Mouse (Mus musculus) intestine, postnatal 0 days (tissue): ENCODE measurements around the gene Ccz1. TPM values are rescaled to one million over a fixed set of nuclear protein-coding genes. Genes with fewer than 3 reads are reported as not detected.
A peak's percentile ranks its signal among the peaks of the same experiment; 100 is the strongest.

Source experiments
- ATAC-seq: fragments of 200-750 bp; cut with Nextera tagmentation; 2 replicates; pipeline ENCODE4 v1.8.0; 2017; ENCODE audit warnings: mild to moderate bottlenecking, moderate TSS enrichment, moderate library complexity
- H3K27ac ChIP-seq: fragments of 300-500 bp; sonication (generic); 2 replicates; pipeline ENCODE4 v1.5.1; 2014; ENCODE audit warnings: mild to moderate bottlenecking, low read depth, low read length, moderate library complexity
- H3K27me3 ChIP-seq: fragments of 300-500 bp; sonication (generic); replicated peaks from 2 replicates; pipeline ENCODE4 v1.6.1; 2014; ENCODE audit warnings: low read length, mixed read lengths; ENCODE audit not compliant: control insufficient read depth, insufficient read depth
- H3K36me3 ChIP-seq: fragments of 300-500 bp; sonication (generic); 2 replicates; pipeline ENCODE4 v1.6.1; 2014; ENCODE audit warnings: mild to moderate bottlenecking, moderate library complexity; ENCODE audit not compliant: control insufficient read depth, insufficient read depth
- H3K4me1 ChIP-seq: fragments of 300-500 bp; sonication (generic); replicated peaks from 2 replicates; pipeline ENCODE4 v1.6.1; 2014; ENCODE audit warnings: antibody characterized with exemption, low read length, mixed read lengths; ENCODE audit not compliant: control insufficient read depth, insufficient read depth
- H3K4me2 ChIP-seq: fragments of 300-500 bp; sonication (generic); replicated peaks from 2 replicates; pipeline ENCODE4 v1.6.1; 2014; ENCODE audit warnings: low read depth, mild to moderate bottlenecking, moderate library complexity
- H3K4me3 ChIP-seq: fragments of 300-500 bp; sonication (generic); 2 replicates; pipeline ENCODE4 v1.5.1; 2014; ENCODE audit warnings: low read depth, low read length
- H3K9ac ChIP-seq: fragments of 300-500 bp; sonication (generic); 2 replicates; pipeline ENCODE4 v1.6.1; 2014; ENCODE audit warnings: mild to moderate bottlenecking, low read depth, low read length
- H3K9me3 ChIP-seq: fragments of 300-500 bp; sonication (generic); 2 replicates; pipeline ENCODE4 v1.6.1; 2016; ENCODE audit warnings: mixed run types; ENCODE audit not compliant: control insufficient read depth
- CTCF ChIP-seq: sonication (generic); IDR thresholded peaks from 2 replicates; pipeline ENCODE4 v1.5.1; 2016; ENCODE audit warnings: low read depth, mild to moderate bottlenecking, control low read depth, antibody characterized with exemption, moderate library complexity
- WGBS: fragments of 180-500 bp; shearing (Covaris S2); extraction: QIAGEN DNeasy Blood & Tissue Kit; methylation state at CpG from one replicate; pipeline ENCODE4 v1.1.7; 2014; 5-methylcytosine and 5-hydroxymethylcytosine counted together
- polyA plus RNA-seq: library from polyadenylated mRNA; unstranded; fragments of >200 nt; fragmentation: Nextera tagmentation; extraction: Ambion mirVana; gene quantifications from 2 replicates; pipeline ENCODE4 v1.2.1, GENCODE M21; 2015

Ccz1 gene
- polyA plus RNA-seq, 1 experiment from 2014 or later = 59.9 TPM

DNA sequence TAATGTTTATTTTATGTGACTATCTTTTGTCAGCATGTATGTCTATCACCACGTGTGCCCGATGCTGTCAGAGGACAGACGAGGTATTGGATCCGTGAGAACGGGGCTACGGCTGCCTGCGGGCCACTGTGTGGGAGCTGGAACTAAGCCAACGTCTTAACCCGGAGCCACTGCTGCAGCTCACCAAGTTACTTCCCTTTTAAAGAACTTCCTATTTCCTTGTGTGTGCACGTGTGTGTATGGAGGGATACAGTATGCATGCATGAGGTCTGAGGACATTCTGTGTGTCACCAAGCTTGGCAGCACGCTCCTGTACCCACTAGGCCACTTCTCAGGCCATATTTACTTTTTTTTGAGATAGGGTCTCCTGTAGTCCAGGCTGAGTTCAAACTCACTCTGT lies 24.6 kb downstream of the Ccz1 start:
- no peaks in the 10 kb centered on the region for H3K9me3 ChIP-seq
- no peak for TF ChIP-seq CTCF
- no peaks in the 10 kb centered on the region for H3K27me3 ChIP-seq
- ATAC-seq = no peak
- no peak overlapping the region for H3K9ac ChIP-seq
- 86% methylated on average over 11 of the region's 11 CpGs for WGBS
- H3K4me2 ChIP-seq = no peak overlapping the region
- H3K27ac ChIP-seq = no peak overlapping the region; the same call in 1 of the 2 replicates
- peaks cover 94% of the 10 kb centered on the region for H3K36me3 ChIP-seq
- no peaks in the 10 kb centered on the region for H3K4me1 ChIP-seq
- H3K4me3 ChIP-seq = no peak overlapping the region

- Histone ChIP-seq H3K27me3 (no peaks in the 10 kb centered on the region), H3K4me1 (no peaks in the 10 kb centered on the region), H3K9me3 (no peaks in the 10 kb centered on the region), H3K4me2 (no peak overlapping the region), H3K4me3 (no peak overlapping the region), H3K36me3 (peaks cover 95% of the 10 kb centered on the region), H3K27ac (no peak overlapping the region), H3K9ac (no peak overlapping the region)
- no peak for TF ChIP-seq CTCF
- 96% methylated on average over 4 of the region's 4 CpGs for WGBS
- no peak for ATAC-seq
Observed at GRCm38 (mm10) chr5:143989046-143989445, 25.6 kb downstream of the Ccz1 start.

- Histone ChIP-seq H3K27ac (no peak overlapping the region), H3K4me1 (no peaks in the 10 kb centered on the region), H3K36me3 (peaks cover 81% of the 10 kb centered on the region), H3K4me2 (no peak overlapping the region), H3K9ac (no peak overlapping the region), H3K4me3 (no peak overlapping the region), H3K27me3 (no peaks in the 10 kb centered on the region), H3K9me3 (no peaks in the 10 kb centered on the region)
- no peak for ATAC-seq
- TF ChIP-seq CTCF = no peak
- WGBS = 94% methylated on average over 3 of the region's 3 CpGs
Observed at GRCm38 (mm10) chr5:143987596-143987995, 27.1 kb downstream of the Ccz1 start.

DNA sequence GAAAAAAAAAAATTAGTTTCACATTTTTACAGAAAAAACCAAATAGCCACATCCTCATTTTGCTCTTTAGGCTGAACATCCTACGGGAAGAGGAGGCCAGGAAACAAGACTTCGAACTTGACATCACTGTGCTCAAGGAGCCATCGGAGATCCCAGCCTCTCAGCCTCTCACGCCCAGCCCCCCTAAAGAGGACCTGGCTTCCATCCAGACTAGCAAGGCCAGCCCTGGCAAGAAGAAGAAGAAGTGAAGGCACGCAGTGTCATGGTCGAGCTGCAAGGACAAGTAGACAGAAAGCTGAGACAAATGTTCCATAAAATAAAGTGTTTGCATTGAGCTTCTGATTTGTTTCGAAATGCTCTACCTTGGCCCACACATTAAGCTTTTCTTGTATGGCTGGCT lies 29.3 kb downstream of the Ccz1 start:
- TF ChIP-seq CTCF = no peak
- WGBS = 76% methylated on average over 7 of the region's 7 CpGs
- Histone ChIP-seq H3K36me3 (peaks cover 61% of the 10 kb centered on the region), H3K9ac (no peak overlapping the region), H3K4me3 (no peak overlapping the region), H3K27ac (no peak overlapping the region), H3K4me1 (no peaks in the 10 kb centered on the region), H3K4me2 (no peak overlapping the region), H3K9me3 (no peaks in the 10 kb centered on the region), H3K27me3 (no peaks in the 10 kb centered on the region)
- ATAC-seq = no peak

- ATAC-seq = peak; percentile 71
- TF ChIP-seq CTCF = no peak
- peak overlapping the region; percentile 54 for H3K27ac ChIP-seq
- no peaks in the 10 kb centered on the region for H3K27me3 ChIP-seq
- H3K36me3 ChIP-seq = peaks cover 31% of the 10 kb centered on the region
- H3K9me3 ChIP-seq = no peaks in the 10 kb centered on the region
- no peak overlapping the region for H3K4me3 ChIP-seq
- H3K4me1 ChIP-seq = no peaks in the 10 kb centered on the region
- WGBS = 37% methylated on average over 2 of the region's 2 CpGs
- no peak overlapping the region for H3K9ac ChIP-seq
- no peak overlapping the region for H3K4me2 ChIP-seq
Observed at GRCm38 (mm10) chr5:143982361-143982760, 32.3 kb downstream of the Ccz1 start.

- Histone ChIP-seq H3K9ac (no peak overlapping the region), H3K36me3 (peaks cover 16% of the 10 kb centered on the region), H3K27ac (peak overlapping the region; percentile 28; the same call in 1 of the 2 replicates), H3K4me3 (no peak overlapping the region), H3K27me3 (no peaks in the 10 kb centered on the region), H3K4me1 (no peaks in the 10 kb centered on the region), H3K4me2 (no peak overlapping the region), H3K9me3 (no peaks in the 10 kb centered on the region)
- 22% methylated on average over 9 of the region's 9 CpGs for WGBS
- no peak for TF ChIP-seq CTCF
- peak; percentile 62 for ATAC-seq
Observed at GRCm38 (mm10) chr5:143980858-143981257, 33.8 kb downstream of the Ccz1 start.
